Mouse (Mus musculus): ENCODE measurements around the gene Coro1c. TPM values are rescaled to one million over a fixed set of nuclear protein-coding genes. Genes with fewer than 3 reads are reported as not detected.

The Coro1c gene
- polyA plus RNA-seq, 1 experiment from 2014 or later: 176 TPM

DNA sequence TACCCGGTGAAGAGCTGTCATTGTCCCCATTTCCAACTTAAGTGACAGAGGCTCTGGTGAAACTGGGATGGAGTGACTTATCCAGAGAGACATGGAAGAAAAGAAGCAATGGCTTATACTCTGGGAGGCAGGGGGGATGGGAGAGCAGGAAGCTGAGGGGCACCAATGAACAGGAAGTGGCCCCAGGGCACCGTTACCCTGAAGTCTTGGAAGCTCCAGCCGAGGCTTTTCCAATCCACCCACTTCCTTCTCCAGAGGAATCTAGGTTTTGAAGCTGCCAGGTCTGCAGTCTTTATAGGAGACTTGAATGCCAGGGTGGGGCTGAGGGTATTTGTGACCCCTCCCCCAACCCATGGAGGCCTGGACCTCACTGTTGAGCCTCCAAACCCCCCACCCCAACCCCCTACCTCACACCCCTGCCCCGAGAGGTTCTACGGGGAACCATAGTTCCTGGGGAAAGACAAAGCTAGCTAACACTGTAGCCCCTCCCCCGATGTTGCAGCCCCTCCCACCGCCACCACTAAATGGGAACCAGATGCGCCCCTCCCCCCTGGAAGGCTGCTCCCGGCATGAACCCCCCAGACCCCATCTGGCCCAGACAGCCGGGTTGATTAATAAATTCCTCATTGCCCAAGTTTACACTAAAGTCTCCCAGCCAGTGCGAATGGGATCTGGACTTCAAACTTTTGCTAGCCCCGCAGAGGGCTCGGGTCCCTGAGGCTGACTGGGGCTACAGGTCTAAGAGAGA, 112.0 kb downstream of the Coro1c start:
- Histone ChIP-seq H3K27me3 (peaks cover 13% of the 10 kb centered on the region; the same call in 1 of the 2 replicates), H3K4me3 (no peak overlapping the region), H3K27ac (no peak overlapping the region), H3K4me1 (replicated peaks) (peaks cover 33% of the 10 kb centered on the region), H3K9ac (no peak overlapping the region), H3K36me3 (no peaks in the 10 kb centered on the region), H3K4me2 (no peak overlapping the region), H3K9me3 (no peaks in the 10 kb centered on the region)
- ATAC-seq (ENCODE audit: low FRiP score): no peak
- WGBS: 7% methylated on average over 13 of the region's 13 CpGs

Other genes starting within 250 kb of the Coro1c start
- not detected in 2 replicates for gene 1700069L16Rik, start 184.0 kb downstream of the Coro1c start, polyA plus RNA-seq (2015; fragmentation: Nextera tagmentation; extraction: Ambion mirVana)
- gene Ficd, start 173.0 kb downstream of the Coro1c start, polyA plus RNA-seq (2015; fragmentation: Nextera tagmentation; extraction: Ambion mirVana): 8.0 and 8.2 TPM in 2 replicates
- 44.0 and 46.0 TPM in 2 replicates for gene Sart3, start 136.2 kb downstream of the Coro1c start, polyA plus RNA-seq (2015; fragmentation: Nextera tagmentation; extraction: Ambion mirVana)
- 91.5 and 93.4 TPM in 2 replicates for gene Iscu, start 136.0 kb downstream of the Coro1c start, polyA plus RNA-seq (2015; fragmentation: Nextera tagmentation; extraction: Ambion mirVana)
- 8.7 and 10.4 TPM in 2 replicates for gene Tmem119, start 108.2 kb downstream of the Coro1c start, polyA plus RNA-seq (2015; fragmentation: Nextera tagmentation; extraction: Ambion mirVana)
- gene Selplg, start 76.1 kb downstream of the Coro1c start, polyA plus RNA-seq (2015; fragmentation: Nextera tagmentation; extraction: Ambion mirVana): 1.7 and 1.9 TPM in 2 replicates
- 15.0 and 18.7 TPM in 2 replicates for gene Ssh1, start 85.1 kb upstream of the Coro1c start, polyA plus RNA-seq (2015; fragmentation: Nextera tagmentation; extraction: Ambion mirVana)
- not detected in 2 replicates for gene Dao, start 94.9 kb upstream of the Coro1c start, polyA plus RNA-seq (2015; fragmentation: Nextera tagmentation; extraction: Ambion mirVana)
- gene Usp30, start 156.7 kb upstream of the Coro1c start, polyA plus RNA-seq (2015; fragmentation: Nextera tagmentation; extraction: Ambion mirVana): 16.2 and 16.8 TPM in 2 replicates
- gene Svop, start 182.8 kb upstream of the Coro1c start, polyA plus RNA-seq (2015; fragmentation: Nextera tagmentation; extraction: Ambion mirVana): 83.2 and 88.7 TPM in 2 replicates
- 5.4 and 6.3 TPM in 2 replicates for gene Alkbh2, start 219.5 kb upstream of the Coro1c start, polyA plus RNA-seq (2015; fragmentation: Nextera tagmentation; extraction: Ambion mirVana)
- 10.4 and 11.1 TPM in 2 replicates for gene Ung, start 221.6 kb upstream of the Coro1c start, polyA plus RNA-seq (2015; fragmentation: Nextera tagmentation; extraction: Ambion mirVana)
- gene Acacb, start 237.8 kb upstream of the Coro1c start, polyA plus RNA-seq (2015; fragmentation: Nextera tagmentation; extraction: Ambion mirVana): 1.9 and 3.2 TPM in 2 replicates

All from hindbrain, embryonic 13.5 days (tissue).